Mouse (Mus musculus) stomach, embryonic 16.5 days (tissue): ENCODE data around the gene Adi1. TPM values are rescaled to one million over a fixed set of nuclear protein-coding genes. Genes with fewer than 3 reads are reported as not detected.

Source experiments
- ATAC-seq: fragments of 200-750 bp; cut with Nextera tagmentation; 2 replicates; pipeline ENCODE4 v1.8.0; 2017; ENCODE audit warnings: moderate number of reproducible peaks, moderate TSS enrichment; ENCODE audit not compliant: insufficient read depth, low FRiP score
- H3K27ac ChIP-seq: fragments of 300-500 bp; sonication (generic); 2 replicates; pipeline ENCODE4 v1.5.1; 2014; ENCODE audit warnings: low read length
- H3K27me3 ChIP-seq: fragments of 300-500 bp; sonication (generic); 2 replicates; pipeline ENCODE4 v1.6.1; 2014; ENCODE audit warnings: low read length, control low read depth, mixed read lengths; ENCODE audit not compliant: control insufficient read depth, insufficient read depth
- H3K36me3 ChIP-seq: fragments of 300-500 bp; sonication (generic); 2 replicates; pipeline ENCODE4 v1.6.1; 2014; ENCODE audit warnings: low read length; ENCODE audit not compliant: control insufficient read depth, insufficient read depth
- H3K4me1 ChIP-seq: fragments of 300-500 bp; sonication (generic); 2 replicates; pipeline ENCODE4 v1.6.1; 2014; ENCODE audit warnings: low read length, control low read depth, mixed read lengths; ENCODE audit not compliant: control insufficient read depth, insufficient read depth
- H3K4me2 ChIP-seq: fragments of 300-500 bp; sonication (generic); 2 replicates; pipeline ENCODE4 v1.6.1; 2014; ENCODE audit warnings: low read depth, low read length, mixed read lengths
- H3K4me3 ChIP-seq: fragments of 300-500 bp; sonication (generic); replicated peaks from 2 replicates; pipeline ENCODE4 v1.5.1; 2014; ENCODE audit warnings: mild to moderate bottlenecking, low read length
- H3K9ac ChIP-seq: fragments of 300-500 bp; sonication (generic); 2 replicates; pipeline ENCODE4 v1.6.1; 2014; ENCODE audit warnings: low read length
- H3K9me3 ChIP-seq: fragments of 300-500 bp; sonication (generic); replicated peaks from 2 replicates; pipeline ENCODE4 v1.6.1; 2016; ENCODE audit warnings: low read length, control low read depth; ENCODE audit not compliant: control insufficient read depth
- WGBS: fragments of 180-500 bp; shearing (Covaris S2); extraction: QIAGEN DNeasy Blood & Tissue Kit; methylation state at CpG from one replicate; pipeline ENCODE4 v1.1.7; 2014; 5-methylcytosine and 5-hydroxymethylcytosine counted together
- microRNA-seq: library from miRNA; unstranded; fragments of <30 nt; microRNA quantifications from one replicate; pipeline ENCODE4, GENCODE M21; 2016
- polyA plus RNA-seq: library from polyadenylated mRNA; unstranded; fragments of >200 nt; fragmentation: Nextera tagmentation; extraction: Ambion mirVana; gene quantifications from 2 replicates; pipeline ENCODE4 v1.2.1, GENCODE M21; 2015

The Adi1 gene
- polyA plus RNA-seq, 1 experiment from 2014 or later: 80.7 TPM

DNA sequence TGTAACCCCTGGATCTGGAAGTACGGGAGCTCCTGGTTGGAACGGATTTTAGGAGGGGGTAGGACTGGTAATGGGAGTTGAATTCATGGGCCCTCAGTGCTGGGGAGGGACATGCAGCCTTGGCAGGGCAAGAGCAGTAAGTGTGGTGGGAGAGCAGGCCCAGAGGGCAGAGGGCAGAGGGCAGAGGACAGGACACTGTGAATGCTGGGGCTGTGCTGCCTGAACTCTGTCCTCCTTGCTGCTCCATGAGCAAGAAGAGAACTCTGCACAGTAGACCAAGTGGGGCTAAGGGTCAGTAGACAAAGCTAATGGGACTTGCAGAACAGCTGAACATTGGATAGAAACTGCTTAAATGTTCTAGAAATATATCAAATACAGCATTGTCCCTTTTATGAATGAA is 43.1 kb downstream of the Adi1 start:
- Histone ChIP-seq H3K9me3 (no peaks in the 10 kb centered on the region), H3K4me1 (no peaks in the 10 kb centered on the region), H3K4me2 (no peak overlapping the region), H3K27ac (no peak overlapping the region), H3K27me3 (no peaks in the 10 kb centered on the region), H3K36me3 (peaks cover 21% of the 10 kb centered on the region; the same call in 1 of the 2 replicates), H3K9ac (no peak overlapping the region), H3K4me3 (no peak overlapping the region)
- ATAC-seq: no peak
- WGBS: 96% methylated on average over 2 of the region's 2 CpGs

DNA sequence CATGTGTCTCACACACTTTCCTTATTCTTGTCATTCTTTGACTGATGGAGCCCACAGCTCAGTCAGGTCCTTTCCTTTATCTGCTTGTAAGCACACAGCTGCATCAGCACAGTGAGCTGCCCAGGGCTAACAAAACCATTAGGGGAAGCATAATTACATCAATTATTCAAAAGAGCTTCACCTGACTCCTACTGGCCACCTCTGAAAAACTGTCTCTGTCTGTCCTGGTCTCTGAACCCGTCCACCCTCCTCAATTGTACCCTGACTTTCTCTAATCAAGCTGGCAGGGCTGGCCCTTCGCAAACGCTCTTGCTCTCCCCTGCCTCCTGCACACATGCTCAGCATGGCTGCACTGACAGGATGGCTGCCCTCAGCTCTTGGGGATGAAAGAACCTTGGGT is 49.3 kb downstream of the Adi1 start:
- peaks cover 16% of the 10 kb centered on the region; the same call in 1 of the 2 replicates for H3K36me3 ChIP-seq
- no peak overlapping the region for H3K27ac ChIP-seq
- WGBS: 80% methylated on average over 3 of the region's 3 CpGs
- H3K4me3 ChIP-seq: no peak overlapping the region
- no peaks in the 10 kb centered on the region for H3K4me1 ChIP-seq
- no peak for ATAC-seq
- no peak overlapping the region for H3K9ac ChIP-seq
- no peaks in the 10 kb centered on the region for H3K27me3 ChIP-seq
- H3K4me2 ChIP-seq: no peak overlapping the region
- H3K9me3 ChIP-seq: no peaks in the 10 kb centered on the region

DNA sequence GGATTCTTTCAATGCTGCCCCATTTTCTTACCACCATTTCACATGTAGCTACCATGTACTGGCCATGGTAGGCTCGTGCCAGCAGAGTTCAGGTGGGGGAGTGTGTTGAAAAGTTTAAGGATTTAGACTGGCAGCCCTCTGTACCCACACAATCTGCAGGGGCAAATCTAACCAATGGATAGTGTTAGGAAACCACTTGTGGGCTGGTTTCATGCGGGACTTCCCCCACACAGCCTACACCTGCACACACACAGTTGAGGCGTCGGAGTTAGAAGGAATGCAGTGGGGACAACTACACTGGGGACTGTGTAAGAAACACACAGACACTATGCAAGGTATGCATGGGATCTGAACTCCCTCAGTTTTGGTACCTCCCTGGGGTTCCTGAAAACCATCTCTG is 51.2 kb downstream of the Adi1 start:
- H3K4me1 ChIP-seq: no peaks in the 10 kb centered on the region
- H3K36me3 ChIP-seq: 0 out of 2 replicates have a peak, but pooled peaks cover 4% of the 10 kb centered on the region
- no peak overlapping the region for H3K27ac ChIP-seq
- H3K27me3 ChIP-seq: no peaks in the 10 kb centered on the region
- H3K4me2 ChIP-seq: no peak overlapping the region
- ATAC-seq: no peak
- no peak overlapping the region for H3K9ac ChIP-seq
- H3K4me3 ChIP-seq: no peak overlapping the region
- H3K9me3 ChIP-seq: no peaks in the 10 kb centered on the region
- WGBS: 93% methylated on average over 4 of the region's 4 CpGs

DNA sequence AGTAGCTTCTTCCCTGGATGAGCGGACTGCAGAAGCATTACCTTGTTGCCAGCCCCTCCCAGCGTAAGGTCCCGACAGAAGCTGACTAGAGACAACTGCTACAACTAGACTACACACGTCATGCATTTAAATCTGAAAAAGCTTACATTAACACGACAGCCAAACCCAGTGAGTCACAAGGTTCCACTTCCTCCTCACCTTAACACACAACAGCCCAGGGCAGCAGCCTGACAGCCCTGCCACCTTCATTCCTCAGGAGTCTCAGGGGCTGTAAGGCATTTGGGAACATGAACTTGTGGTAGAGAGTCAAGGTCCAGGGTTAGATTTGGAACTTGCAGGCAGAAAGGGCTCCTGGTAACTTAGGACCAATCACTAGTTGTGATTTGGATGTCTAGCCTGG is 52.0 kb downstream of the Adi1 start:
- Histone ChIP-seq H3K27ac (no peak overlapping the region), H3K9ac (no peak overlapping the region), H3K4me3 (no peak overlapping the region), H3K27me3 (no peaks in the 10 kb centered on the region), H3K4me2 (no peak overlapping the region), H3K4me1 (no peaks in the 10 kb centered on the region), H3K36me3 (0 out of 2 replicates have a peak, but pooled peaks cover 4% of the 10 kb centered on the region), H3K9me3 (no peaks in the 10 kb centered on the region)
- 72% methylated on average over 5 of the region's 5 CpGs for WGBS
- no peak for ATAC-seq

Small RNAs within 50 kb of the gene (microRNA-seq; reads per million reads assigned to microRNA genes)
- gene Mir6937: not detected

Other genes starting within 250 kb of the Adi1 start
- gene Dcdc2c, start 122.8 kb upstream of the Adi1 start, polyA plus RNA-seq: not detected in 2 replicates
- gene Allc, start 92.7 kb upstream of the Adi1 start, polyA plus RNA-seq: not detected in 2 replicates
- 1.5 and 1.6 TPM in 2 replicates for gene Colec11, start 51.9 kb upstream of the Adi1 start, polyA plus RNA-seq
- gene Rps7, start 39.3 kb upstream of the Adi1 start, polyA plus RNA-seq: 463 and 682 TPM in 2 replicates
- 27.2 and 28.3 TPM in 2 replicates for gene Rnaseh1, start 25.6 kb upstream of the Adi1 start, polyA plus RNA-seq
- 36.4 and 36.6 TPM in 2 replicates for gene Trappc12, start 75.2 kb downstream of the Adi1 start, polyA plus RNA-seq
- 24.9 and 27.7 TPM in 2 replicates for gene Eipr1, start 76.6 kb downstream of the Adi1 start, polyA plus RNA-seq